Mouse (Mus musculus) gastrocnemius, postnatal 25 days (tissue): Measurements from ENCODE around the gene Gpatch2. TPM values are rescaled to one million over a fixed set of nuclear protein-coding genes. Genes with fewer than 3 reads are reported as not detected.

Source experiments
- DNase-seq: peaks from one replicate; pipeline ENCODE4 v3.0.0; 2022
- long read RNA-seq, 2 experiments: library from polyadenylated mRNA; stranded (forward); transcript quantifications; one replicate each; pipeline ENCODE4 v2.0.0; 2021
- total RNA-seq, 2 experiments: library from RNA; stranded (reverse); gene quantifications; 1 replicate in 1 of 2; 2 replicates in 1 of 2; pipeline ENCODE4 v1.2.3; 2021

Gpatch2 gene
- 1 to 10 TPM; 9.0 to 9.5 TPM for total RNA-seq
- long read RNA-seq, experiment 1, full-length matches to known transcripts, result 2 of 3 reads
- long read RNA-seq, experiment 1, partial matches to known transcripts, result 1 of 3 reads
- long read RNA-seq, experiment 1, other reads (novel, unspliced or antisense), result 0 of 3 reads
- long read RNA-seq, experiment 2, full-length matches to known transcripts, result 3 of 5 reads
- long read RNA-seq, experiment 2, partial matches to known transcripts, result 0 of 5 reads
- long read RNA-seq, experiment 2, other reads (novel, unspliced or antisense), result 2 of 5 reads

- peak; percentile 75 for DNase-seq
Measured at GRCm38 (mm10) chr1:187215181-187216116, at the start of gene Gpatch2, which contains the start of gene Spata17. TSS of gene Gpatch2 (plus strand) at chr1:187215508. TSS of gene Spata17 (minus strand) at chr1:187215465.

DNA sequence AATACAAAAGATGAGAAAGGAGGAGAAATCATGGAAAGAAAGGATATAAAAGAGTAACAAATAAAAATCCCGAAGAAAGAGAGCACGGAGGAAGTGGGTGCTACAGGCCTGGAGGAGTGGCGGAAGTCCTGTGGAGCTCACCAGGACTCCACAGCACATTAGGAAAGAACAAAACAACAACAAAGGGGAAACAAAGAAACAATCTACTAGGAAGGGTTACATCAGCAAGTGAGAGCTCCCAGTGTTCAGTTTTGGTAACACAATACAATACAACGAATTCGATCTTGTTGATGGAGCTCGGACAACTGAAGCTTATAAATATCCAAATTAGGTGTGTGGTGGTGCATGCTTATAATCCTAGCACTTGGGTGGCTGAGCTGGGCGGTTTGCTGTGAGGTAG lies 45.7 kb upstream of the Gpatch2 start:
- DNase-seq, result no peak

DNA sequence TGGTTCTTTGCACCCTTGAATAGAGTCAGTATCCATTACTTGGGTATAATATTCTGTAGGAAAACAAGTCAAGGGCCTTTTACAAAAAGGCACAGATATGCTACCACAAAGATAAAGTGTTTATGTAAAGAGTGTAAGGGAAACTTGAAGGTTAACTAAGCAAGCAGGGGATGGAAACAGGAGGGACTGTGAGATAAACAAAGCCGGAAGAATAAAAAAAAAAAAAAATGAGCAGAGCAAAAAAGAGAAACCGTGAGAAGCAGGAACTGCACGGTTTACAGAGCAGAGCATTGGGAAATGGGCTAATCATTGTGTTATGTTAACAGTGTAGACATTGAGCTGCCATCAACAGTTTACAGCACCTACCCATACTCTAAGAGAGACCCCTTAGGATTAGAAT lies 44.9 kb upstream of the Gpatch2 start:
- no peak for DNase-seq

DNA sequence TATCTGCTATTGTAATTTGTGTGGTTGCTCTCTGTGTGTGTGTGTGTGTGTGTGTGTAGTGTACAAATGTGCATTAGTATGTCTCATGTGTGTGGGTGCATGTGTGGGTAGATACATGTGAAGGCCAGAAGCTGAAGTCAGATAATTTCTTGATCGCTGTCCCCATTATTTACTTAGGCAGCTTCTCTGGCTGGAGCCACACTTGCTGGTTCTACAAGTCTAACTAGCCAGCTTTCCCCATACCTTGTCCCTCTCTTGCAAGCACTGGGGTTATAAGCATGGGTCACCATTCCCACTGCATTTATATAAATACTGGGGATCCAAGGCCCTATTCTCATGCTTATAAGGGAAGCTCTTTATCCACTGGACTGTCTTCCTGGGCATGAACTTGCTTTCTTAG lies 39.3 kb upstream of the Gpatch2 start:
- DNase-seq, result no peak

DNA sequence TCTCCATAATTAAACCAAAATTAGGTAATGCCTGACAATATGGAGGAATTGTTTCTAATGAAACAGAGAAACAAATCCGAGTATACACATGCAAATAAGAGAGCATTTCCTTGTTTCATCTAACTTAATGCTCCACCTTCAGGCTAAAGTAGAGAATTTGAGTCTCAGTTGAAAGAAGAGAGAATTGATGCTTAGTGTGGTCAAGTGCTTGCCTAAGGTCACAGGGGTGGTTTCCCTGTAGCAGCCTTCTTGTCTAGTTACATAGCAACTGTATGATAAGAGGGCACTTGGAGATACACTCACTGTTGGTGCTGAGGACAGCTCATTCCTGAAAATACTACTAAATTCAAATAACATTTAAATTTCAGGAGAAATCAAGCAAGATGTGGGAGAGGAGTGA lies 36.8 kb upstream of the Gpatch2 start:
- DNase-seq, result no peak

- no peak for DNase-seq
Measured at GRCm38 (mm10) chr1:187205506-187205905, 9.8 kb upstream of the Gpatch2 start.

DNA sequence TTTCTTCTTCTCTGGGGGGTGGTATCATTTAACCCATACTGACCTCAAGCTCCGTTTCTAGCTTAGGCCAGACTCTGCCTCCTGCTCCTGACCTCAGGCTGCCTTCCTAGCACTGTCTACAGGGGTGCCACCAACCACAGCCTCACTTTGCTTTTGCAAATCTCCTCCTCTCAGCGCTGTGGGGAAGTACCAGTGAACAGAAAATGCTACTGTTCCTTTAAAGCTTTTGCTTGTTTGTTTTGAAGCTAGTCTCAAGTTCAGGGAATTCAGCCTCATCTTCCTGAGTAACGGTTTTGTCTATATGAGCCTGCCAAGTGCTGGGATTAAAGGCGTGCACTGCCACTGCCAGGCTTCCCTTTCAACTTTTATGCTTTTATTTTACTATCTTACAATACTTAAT lies 5.8 kb upstream of the Gpatch2 start:
- no peak for DNase-seq

DNA sequence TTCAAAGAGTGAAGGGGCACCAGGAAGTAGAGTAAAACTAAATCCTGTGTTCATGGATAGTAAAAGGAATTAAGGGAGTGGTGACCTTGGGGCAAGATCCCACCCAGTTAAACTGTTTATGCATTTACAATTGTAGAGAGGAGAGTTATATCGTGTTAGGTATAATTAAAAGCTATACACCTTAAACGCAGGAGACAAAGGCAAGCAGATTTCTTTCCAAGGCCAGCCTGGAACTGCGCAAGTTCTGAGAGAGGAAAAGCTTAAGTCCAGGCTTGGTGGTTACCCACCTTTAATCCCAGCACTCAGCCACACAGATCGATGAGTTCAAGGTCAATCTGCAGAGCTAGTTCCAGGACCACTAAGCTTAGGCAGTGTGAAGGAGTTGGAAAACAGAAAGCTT lies 4.6 kb upstream of the Gpatch2 start:
- DNase-seq, result no peak

- no peak for DNase-seq
Measured at GRCm38 (mm10) chr1:187216620-187217410, 1.5 kb downstream of the Gpatch2 start.

DNA sequence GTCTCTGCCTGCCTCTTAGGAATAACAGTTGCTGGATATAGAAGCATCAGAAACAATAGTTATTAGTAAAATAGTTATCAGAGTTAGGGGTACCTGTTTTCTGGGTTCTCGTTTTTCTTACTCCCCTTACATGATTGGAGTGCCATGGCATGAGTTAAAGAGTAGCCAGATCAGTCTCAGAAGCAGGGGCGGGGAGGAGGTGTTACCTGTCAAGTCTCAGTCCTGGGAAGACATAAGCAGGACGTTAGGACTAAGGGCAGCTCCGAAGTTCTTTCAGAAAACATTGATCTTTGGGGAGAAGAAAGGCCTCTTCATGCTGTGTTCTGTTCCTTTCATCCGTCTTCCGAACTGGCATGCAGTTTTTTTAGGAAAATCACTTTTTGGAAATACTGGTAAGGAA lies 5.4 kb downstream of the Gpatch2 start:
- no peak for DNase-seq

DNA sequence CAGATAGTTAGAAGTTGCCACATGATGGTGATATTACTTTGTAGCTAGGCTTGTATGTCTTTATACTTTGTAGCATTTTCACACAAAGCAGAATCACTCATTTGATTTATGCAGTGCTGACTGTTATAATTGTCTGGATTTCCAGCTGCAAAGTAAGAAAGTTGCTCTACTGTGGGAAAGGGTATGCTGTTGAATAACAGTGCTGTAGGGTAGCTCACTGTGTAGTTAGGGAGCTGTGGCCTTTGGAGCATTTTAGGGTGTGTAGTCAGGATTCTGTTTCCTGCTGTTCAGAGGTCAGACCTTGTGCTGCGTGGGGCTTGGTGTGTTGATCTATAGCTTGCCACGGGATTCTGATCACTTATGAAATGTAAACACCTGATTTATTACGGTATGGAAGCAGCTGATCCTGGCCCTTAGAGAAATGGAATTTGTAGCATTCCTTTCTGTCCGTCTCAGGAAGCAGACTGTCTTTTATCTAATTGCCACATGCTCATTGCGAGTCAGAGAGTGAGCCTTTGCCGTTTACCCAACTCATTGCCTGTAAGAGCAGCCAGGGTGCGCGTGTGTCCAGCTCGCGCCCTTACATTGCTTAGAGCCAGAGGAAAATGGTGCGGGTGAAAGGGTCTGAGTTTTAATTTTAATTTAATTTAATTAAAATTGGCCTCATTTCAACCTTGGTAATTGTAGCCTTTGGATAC lies 11.2 kb downstream of the Gpatch2 start:
- no peak for DNase-seq

GRCm38 (mm10) chr1:187228414-187229146 lies 13.3 kb downstream of the Gpatch2 start:
- no peak for DNase-seq

DNA sequence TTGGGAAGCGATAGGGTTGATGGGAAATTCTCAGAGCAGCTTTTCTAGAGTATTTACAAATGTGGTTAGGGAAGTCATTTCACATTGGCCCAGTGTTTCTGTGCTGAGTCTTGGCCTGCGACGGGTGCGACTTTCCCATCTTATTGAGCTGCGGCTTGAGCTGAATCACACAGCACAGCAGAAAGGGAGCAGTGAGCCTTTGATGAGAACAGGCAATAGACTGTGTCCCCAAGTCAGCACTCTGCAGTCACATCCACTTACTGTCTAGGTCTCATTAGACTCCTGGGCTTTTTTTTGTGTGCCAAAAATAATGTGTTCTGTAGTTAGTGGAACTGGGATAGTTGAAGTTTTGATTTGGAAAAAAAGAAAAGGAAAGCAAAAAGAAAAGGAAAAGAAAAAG lies 14.9 kb downstream of the Gpatch2 start:
- DNase-seq, result no peak

- DNase-seq, result no peak
Measured at GRCm38 (mm10) chr1:187232196-187232955, 17.1 kb downstream of the Gpatch2 start.

DNA sequence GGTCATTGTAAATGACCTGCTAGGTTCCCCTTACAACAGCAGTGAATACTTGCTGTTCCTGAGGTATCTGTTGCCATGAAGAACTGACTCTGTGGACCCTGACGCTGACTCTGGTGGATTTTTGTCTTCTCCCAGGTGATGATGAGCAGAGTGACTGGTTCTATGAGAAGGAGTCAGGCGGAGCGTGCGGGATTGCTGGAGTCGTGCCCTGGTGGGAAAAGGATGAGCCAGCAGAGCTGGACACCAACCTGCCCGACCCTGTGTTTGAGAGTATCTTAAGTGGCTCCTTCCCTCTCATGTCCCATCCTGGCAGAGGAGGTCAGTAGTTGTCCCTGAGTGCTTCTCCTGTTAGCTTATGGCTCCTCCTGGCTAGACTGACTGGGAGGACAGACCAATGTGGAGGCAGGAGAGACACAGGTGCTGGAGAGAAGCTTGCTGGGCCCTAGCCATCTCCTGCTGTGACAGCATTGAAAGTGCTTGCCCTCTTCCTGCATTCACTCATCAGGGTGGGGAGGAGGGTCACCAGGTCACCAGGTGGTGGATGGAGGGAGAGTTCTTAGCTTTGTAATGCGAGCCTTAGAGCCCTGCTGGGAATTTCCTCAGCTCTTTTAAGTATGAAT lies 17.8 kb downstream of the Gpatch2 start:
- no peak for DNase-seq

DNA sequence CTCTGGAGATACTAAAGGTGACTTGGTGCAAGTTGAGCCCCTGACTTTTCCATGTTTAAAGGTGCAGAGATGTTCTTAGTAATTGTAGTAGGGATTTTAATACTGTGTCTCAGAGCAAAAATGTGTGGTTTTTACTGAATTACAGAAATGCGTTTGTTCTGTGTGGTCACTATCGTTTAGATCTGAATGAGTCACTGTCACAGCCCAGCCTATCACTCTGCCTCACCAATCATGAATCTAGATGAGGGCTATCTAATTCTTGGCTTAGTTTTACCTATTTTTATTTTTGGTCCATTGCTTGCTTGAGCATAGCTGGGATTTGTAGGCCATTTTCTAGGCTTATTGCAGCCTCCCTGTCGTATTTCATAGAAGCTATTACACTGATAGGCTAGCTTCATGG lies 19.9 kb downstream of the Gpatch2 start:
- no peak for DNase-seq

GRCm38 (mm10) chr1:187236296-187236695 lies 21.0 kb downstream of the Gpatch2 start:
- no peak for DNase-seq

DNA sequence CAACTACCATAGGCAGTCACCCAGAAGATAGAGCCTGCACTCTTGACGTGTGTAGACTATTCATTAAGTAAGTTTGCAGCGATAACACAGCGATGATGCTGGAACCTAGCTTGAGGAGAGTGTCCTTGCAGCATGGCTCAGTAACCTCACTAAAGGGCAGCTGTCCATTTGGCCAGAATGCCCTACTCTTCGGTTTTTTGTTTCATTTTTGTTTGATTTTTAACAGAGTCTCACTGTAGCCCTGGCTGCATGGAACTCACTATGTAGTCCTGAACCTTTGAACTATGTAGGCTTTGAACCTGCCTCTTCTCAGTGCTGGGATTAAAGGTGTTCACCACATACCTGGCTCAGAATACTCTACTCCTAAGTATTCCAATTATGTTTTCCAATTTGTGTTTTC lies 22.8 kb downstream of the Gpatch2 start:
- no peak for DNase-seq

- no peak for DNase-seq
Measured at GRCm38 (mm10) chr1:187240304-187240703, 25.0 kb downstream of the Gpatch2 start.

- no peak for DNase-seq
Measured at GRCm38 (mm10) chr1:187241329-187241728, 26.0 kb downstream of the Gpatch2 start.
